Mouse (Mus musculus): ENCODE measurements around the gene Tigit. TPM values are rescaled to one million over a fixed set of nuclear protein-coding genes. Genes with fewer than 3 reads are reported as not detected.

The Tigit gene
- polyA plus RNA-seq (2015; fragmentation: Nextera tagmentation; extraction: Ambion mirVana), result not detected in 2 replicates

- H3K4me1 ChIP-seq, result no peaks in the 10 kb centered on the region
- no peak within 1 kb of the TSS for H3K27ac ChIP-seq
- H3K27me3 ChIP-seq (replicated peaks), result no peaks in the 10 kb centered on the region
- H3K4me3 ChIP-seq, result no peak within 1 kb of the TSS
- no peak within 1 kb of the TSS for H3K4me2 ChIP-seq
- no peak within 1 kb of the TSS for H3K9ac ChIP-seq
- no peak for ATAC-seq (replicated peaks)
- H3K36me3 ChIP-seq (replicated peaks), result no peaks in the 10 kb centered on the region
- 84% methylated on average over 7 of the region's 7 CpGs for WGBS
- no peaks in the 10 kb centered on the region for H3K9me3 ChIP-seq
These were observed at the start of gene Tigit for GRCm38 (mm10) chr16:43663978-43664579. Gene Tigit, minus strand, starts transcription at chr16:43664146.

GRCm38 (mm10) chr16:43711361-43711760 lies 47.4 kb upstream of the Tigit start:
- ATAC-seq (replicated peaks), result no peak
- WGBS, result 95% methylated on average over 7 of the region's 7 CpGs
- H3K4me3 ChIP-seq, result no peak overlapping the region

GRCm38 (mm10) chr16:43710651-43711050 lies 46.7 kb upstream of the Tigit start:
- H3K36me3 ChIP-seq (replicated peaks), result no peaks in the 10 kb centered on the region
- H3K27ac ChIP-seq, result 0 out of 2 replicates have a peak overlapping the region, but pooled peaks have one; percentile 80
- no peaks in the 10 kb centered on the region for H3K27me3 ChIP-seq (replicated peaks)
- no peak overlapping the region for H3K4me2 ChIP-seq
- peaks cover 24% of the 10 kb centered on the region for H3K4me1 ChIP-seq
- no peak overlapping the region for H3K9ac ChIP-seq
- H3K9me3 ChIP-seq, result no peaks in the 10 kb centered on the region
- ATAC-seq (replicated peaks), result no peak
- 83% methylated on average over 11 of the region's 11 CpGs for WGBS
- H3K4me3 ChIP-seq, result no peak overlapping the region

More at GRCm38 (mm10) chr16:43711361-43711760, 47.4 kb upstream of the Tigit start:
- Histone ChIP-seq H3K9ac (no peak overlapping the region), H3K27me3 (replicated peaks) (no peaks in the 10 kb centered on the region), H3K27ac (no peak overlapping the region), H3K9me3 (no peaks in the 10 kb centered on the region), H3K4me1 (peaks cover 24% of the 10 kb centered on the region), H3K36me3 (replicated peaks) (no peaks in the 10 kb centered on the region), H3K4me2 (no peak overlapping the region)

GRCm38 (mm10) chr16:43710134-43710475 lies 46.2 kb upstream of the Tigit start:
- H3K4me3 ChIP-seq, result no peak overlapping the region
- H3K9ac ChIP-seq, result no peak overlapping the region
- H3K36me3 ChIP-seq (replicated peaks), result no peaks in the 10 kb centered on the region
- no peaks in the 10 kb centered on the region for H3K9me3 ChIP-seq
- WGBS, result 35% methylated on average over 6 of the region's 6 CpGs
- no peaks in the 10 kb centered on the region for H3K27me3 ChIP-seq (replicated peaks)
- peak; percentile 47 for ATAC-seq (replicated peaks)
- peak overlapping the region; percentile 47; the same call in 1 of the 2 replicates for H3K4me2 ChIP-seq
- peaks cover 24% of the 10 kb centered on the region for H3K4me1 ChIP-seq
- H3K27ac ChIP-seq, result peak overlapping the region; percentile 80; the same call in 1 of the 2 replicates

GRCm38 (mm10) chr16:43709432-43710133 lies 45.6 kb upstream of the Tigit start:
- no peaks in the 10 kb centered on the region for H3K27me3 ChIP-seq (replicated peaks)
- ATAC-seq (replicated peaks), result peak; percentile 75
- H3K27ac ChIP-seq, result peak overlapping the region; percentile 80
- peak overlapping the region; percentile 30 for H3K4me3 ChIP-seq
- H3K4me2 ChIP-seq, result peak overlapping the region; percentile 47
- no peaks in the 10 kb centered on the region for H3K9me3 ChIP-seq
- 21% methylated on average over 9 of the region's 9 CpGs for WGBS
- H3K9ac ChIP-seq, result peak overlapping the region; percentile 22; the same call in 1 of the 2 replicates
- H3K4me1 ChIP-seq, result peaks cover 24% of the 10 kb centered on the region
- H3K36me3 ChIP-seq (replicated peaks), result no peaks in the 10 kb centered on the region

GRCm38 (mm10) chr16:43709062-43709413 lies 45.1 kb upstream of the Tigit start:
- H3K4me3 ChIP-seq, result peak overlapping the region; percentile 30
- no peaks in the 10 kb centered on the region for H3K36me3 ChIP-seq (replicated peaks)
- H3K4me2 ChIP-seq, result peak overlapping the region; percentile 47
- H3K9ac ChIP-seq, result peak overlapping the region; percentile 22
- H3K9me3 ChIP-seq, result no peaks in the 10 kb centered on the region
- peak; percentile 69 for ATAC-seq (replicated peaks)
- H3K27ac ChIP-seq, result peak overlapping the region; percentile 80
- 34% methylated on average over 15 of the region's 15 CpGs for WGBS
- H3K27me3 ChIP-seq (replicated peaks), result no peaks in the 10 kb centered on the region
- H3K4me1 ChIP-seq, result peaks cover 24% of the 10 kb centered on the region

- no peaks in the 10 kb centered on the region for H3K27me3 ChIP-seq (replicated peaks)
- WGBS, result 51% methylated on average over 13 of the region's 13 CpGs
- H3K27ac ChIP-seq, result peak overlapping the region; percentile 80
- peak overlapping the region; percentile 30 for H3K4me3 ChIP-seq
- H3K36me3 ChIP-seq (replicated peaks), result no peaks in the 10 kb centered on the region
- H3K4me1 ChIP-seq, result peaks cover 24% of the 10 kb centered on the region
- H3K4me2 ChIP-seq, result peak overlapping the region; percentile 47
- peak overlapping the region; percentile 22 for H3K9ac ChIP-seq
- ATAC-seq (replicated peaks), result peak; percentile 31; the same call in 1 of the 2 replicates
- no peaks in the 10 kb centered on the region for H3K9me3 ChIP-seq
These were observed 44.6 kb upstream of the Tigit start for GRCm38 (mm10) chr16:43708335-43709061.

- H3K36me3 ChIP-seq (replicated peaks), result no peaks in the 10 kb centered on the region
- H3K4me2 ChIP-seq, result no peak overlapping the region
- no peak overlapping the region for H3K9ac ChIP-seq
- no peak overlapping the region for H3K27ac ChIP-seq
- ATAC-seq (replicated peaks), result 0 out of 2 replicates have a peak, but pooled peaks have one; percentile 14
- H3K9me3 ChIP-seq, result no peaks in the 10 kb centered on the region
- H3K27me3 ChIP-seq (replicated peaks), result no peaks in the 10 kb centered on the region
- H3K4me1 ChIP-seq, result no peaks in the 10 kb centered on the region
- no peak overlapping the region for H3K4me3 ChIP-seq
- WGBS, result 78% methylated on average over 14 of the region's 14 CpGs
These were observed 38.0 kb upstream of the Tigit start for GRCm38 (mm10) chr16:43701765-43702504.

GRCm38 (mm10) chr16:43700575-43700974 lies 36.6 kb upstream of the Tigit start:
- Histone ChIP-seq H3K36me3 (replicated peaks) (no peaks in the 10 kb centered on the region), H3K9ac (no peak overlapping the region), H3K4me1 (no peaks in the 10 kb centered on the region), H3K4me2 (no peak overlapping the region), H3K9me3 (no peaks in the 10 kb centered on the region), H3K27ac (no peak overlapping the region), H3K4me3 (no peak overlapping the region), H3K27me3 (replicated peaks) (no peaks in the 10 kb centered on the region)
- WGBS, result 94% methylated on average over 8 of the region's 8 CpGs
- no peak for ATAC-seq (replicated peaks)

- no peaks in the 10 kb centered on the region for H3K9me3 ChIP-seq
- WGBS, result 83% methylated on average over 14 of the region's 14 CpGs
These were observed 35.0 kb upstream of the Tigit start for GRCm38 (mm10) chr16:43698735-43699649.

GRCm38 (mm10) chr16:43697772-43698171 lies 33.8 kb upstream of the Tigit start:
- H3K27me3 ChIP-seq (replicated peaks), result no peaks in the 10 kb centered on the region
- H3K4me3 ChIP-seq, result no peak overlapping the region
- 93% methylated on average over 7 of the region's 7 CpGs for WGBS
- H3K9me3 ChIP-seq, result no peaks in the 10 kb centered on the region
- no peak overlapping the region for H3K9ac ChIP-seq
- H3K27ac ChIP-seq, result no peak overlapping the region
- no peaks in the 10 kb centered on the region for H3K4me1 ChIP-seq
- no peak overlapping the region for H3K4me2 ChIP-seq
- no peak for ATAC-seq (replicated peaks)
- no peaks in the 10 kb centered on the region for H3K36me3 ChIP-seq (replicated peaks)

More at GRCm38 (mm10) chr16:43698735-43699649, 35.0 kb upstream of the Tigit start:
- Histone ChIP-seq H3K4me2 (no peak overlapping the region), H3K4me1 (no peaks in the 10 kb centered on the region), H3K27me3 (replicated peaks) (no peaks in the 10 kb centered on the region), H3K36me3 (replicated peaks) (no peaks in the 10 kb centered on the region), H3K9ac (no peak overlapping the region), H3K4me3 (no peak overlapping the region), H3K27ac (no peak overlapping the region)
- ATAC-seq (replicated peaks), result no peak
